Mouse (Mus musculus) embryonic fibroblast, embryonic 13.5 days (primary cell): ENCODE results near the gene Ccdc114.

ENCODE experiments used
- CTCF ChIP-seq: IDR thresholded peaks from 2 replicates; pipeline ENCODE4 v1.5.1; 2011; ENCODE audit warnings: mild to moderate bottlenecking, control low read depth, low read length, moderate library complexity, borderline replicate concordance; ENCODE audit not compliant: insufficient read depth
- POLR2A ChIP-seq: IDR thresholded peaks from 2 replicates; pipeline ENCODE4 v1.6.1; 2011; ENCODE audit warnings: low read depth, mild to moderate bottlenecking, control low read depth, low read length, moderate library complexity

GRCm38 (mm10) chr7:45956611-45957010 lies 32.7 kb downstream of the Ccdc114 start:
- TF ChIP-seq POLR2A (no peak), CTCF (no peak)
